Mouse (Mus musculus) heart, embryonic 16.5 days (tissue): Measurements from ENCODE around the gene Piwil1. TPM values are rescaled to one million over a fixed set of nuclear protein-coding genes. Genes with fewer than 3 reads are reported as not detected.

ENCODE experiments used
- ATAC-seq: fragments of 200-750 bp; cut with Nextera tagmentation; replicated peaks from 2 replicates; pipeline ENCODE4 v1.8.0; 2017; ENCODE audit warnings: moderate number of reproducible peaks; ENCODE audit not compliant: insufficient read depth, low FRiP score; ENCODE audit errors: extremely low read depth
- H3K27ac ChIP-seq: fragments of 300-500 bp; sonication (generic); 2 replicates; pipeline ENCODE4 v1.5.1; 2014; ENCODE audit warnings: mild to moderate bottlenecking, low read length, control low read depth, moderate library complexity
- H3K27me3 ChIP-seq: fragments of 300-500 bp; sonication (generic); 2 replicates; pipeline ENCODE4 v1.6.1; 2014; ENCODE audit warnings: low read length, mixed read lengths; ENCODE audit not compliant: control insufficient read depth, insufficient read depth
- H3K36me3 ChIP-seq: fragments of 300-500 bp; sonication (generic); 2 replicates; pipeline ENCODE4 v1.6.1; 2014; ENCODE audit not compliant: control insufficient read depth, insufficient read depth
- H3K4me1 ChIP-seq: fragments of 300-500 bp; sonication (generic); 2 replicates; pipeline ENCODE4 v1.6.1; 2014; ENCODE audit warnings: low read length, mixed read lengths; ENCODE audit not compliant: control insufficient read depth, insufficient read depth
- H3K4me2 ChIP-seq: fragments of 300-500 bp; sonication (generic); 2 replicates; pipeline ENCODE4 v1.6.1; 2014; ENCODE audit warnings: low read depth, mild to moderate bottlenecking, control low read depth, low read length
- H3K4me3 ChIP-seq: fragments of 300-500 bp; sonication (generic); 2 replicates; pipeline ENCODE4 v1.5.1; 2014; ENCODE audit warnings: mild to moderate bottlenecking, control low read depth, low read length
- H3K9ac ChIP-seq: fragments of 300-500 bp; sonication (generic); 2 replicates; pipeline ENCODE4 v1.6.1; 2014; ENCODE audit warnings: low read length, control low read depth
- H3K9me3 ChIP-seq: fragments of 300-500 bp; sonication (generic); replicated peaks from 2 replicates; pipeline ENCODE4 v1.6.1; 2016; ENCODE audit warnings: low read length; ENCODE audit not compliant: control insufficient read depth
- WGBS: fragments of 180-500 bp; shearing (Covaris S2); extraction: QIAGEN DNeasy Blood & Tissue Kit; methylation state at CpG from one replicate; pipeline ENCODE4 v1.1.7; 2014; 5-methylcytosine and 5-hydroxymethylcytosine counted together
- polyA plus RNA-seq: library from polyadenylated mRNA; unstranded; fragments of >200 nt; fragmentation: Nextera tagmentation; extraction: Ambion mirVana; gene quantifications from 2 replicates; pipeline ENCODE4 v1.2.1, GENCODE M21; 2015

Piwil1 gene
- polyA plus RNA-seq, 1 experiment from 2014 or later = not detected

GRCm38 (mm10) chr5:128746261-128746660 is 43.9 kb downstream of the Piwil1 start:
- Histone ChIP-seq H3K27ac (no peak overlapping the region), H3K27me3 (no peaks in the 10 kb centered on the region), H3K9ac (no peak overlapping the region), H3K9me3 (no peaks in the 10 kb centered on the region), H3K4me2 (no peak overlapping the region), H3K36me3 (no peaks in the 10 kb centered on the region), H3K4me1 (no peaks in the 10 kb centered on the region), H3K4me3 (no peak overlapping the region)
- no peak for ATAC-seq
- 69% methylated on average over 8 of the region's 8 CpGs for WGBS

GRCm38 (mm10) chr5:128761118-128761517 is 58.8 kb downstream of the Piwil1 start:
- no peak for ATAC-seq
- WGBS = 40% methylated on average over 8 of the region's 8 CpGs
- Histone ChIP-seq H3K4me3 (no peak overlapping the region), H3K4me1 (no peaks in the 10 kb centered on the region), H3K27ac (no peak overlapping the region), H3K9me3 (no peaks in the 10 kb centered on the region), H3K36me3 (no peaks in the 10 kb centered on the region), H3K27me3 (no peaks in the 10 kb centered on the region), H3K9ac (no peak overlapping the region), H3K4me2 (no peak overlapping the region)

GRCm38 (mm10) chr5:128769026-128769631 is 66.8 kb downstream of the Piwil1 start:
- H3K4me1 ChIP-seq = no peaks in the 10 kb centered on the region
- no peak overlapping the region for H3K9ac ChIP-seq
- no peak overlapping the region for H3K27ac ChIP-seq
- H3K4me2 ChIP-seq = no peak overlapping the region
- H3K27me3 ChIP-seq = no peaks in the 10 kb centered on the region
- no peaks in the 10 kb centered on the region for H3K9me3 ChIP-seq
- no peaks in the 10 kb centered on the region for H3K36me3 ChIP-seq
- H3K4me3 ChIP-seq = no peak overlapping the region
- 18% methylated on average over 10 of the region's 10 CpGs for WGBS
- no peak; the same call in 1 of the 2 replicates for ATAC-seq

GRCm38 (mm10) chr5:128776386-128776785 is 74.1 kb downstream of the Piwil1 start:
- WGBS = 66% methylated on average over 2 of the region's 2 CpGs
- Histone ChIP-seq H3K27ac (no peak overlapping the region), H3K4me1 (no peaks in the 10 kb centered on the region), H3K4me2 (no peak overlapping the region), H3K9ac (no peak overlapping the region), H3K9me3 (no peaks in the 10 kb centered on the region; the same call in 1 of the 2 replicates), H3K4me3 (no peak overlapping the region), H3K36me3 (no peaks in the 10 kb centered on the region), H3K27me3 (no peaks in the 10 kb centered on the region)
- ATAC-seq = no peak

- no peak for ATAC-seq
- H3K27ac ChIP-seq = no peak overlapping the region
- H3K36me3 ChIP-seq = no peaks in the 10 kb centered on the region
- no peak overlapping the region for H3K4me2 ChIP-seq
- H3K27me3 ChIP-seq = no peaks in the 10 kb centered on the region
- H3K4me1 ChIP-seq = no peaks in the 10 kb centered on the region
- H3K9me3 ChIP-seq = no peaks in the 10 kb centered on the region
- no peak overlapping the region for H3K9ac ChIP-seq
- 77% methylated on average over 22 of the region's 22 CpGs for WGBS
- H3K4me3 ChIP-seq = no peak overlapping the region
Observed at GRCm38 (mm10) chr5:128781621-128782020, 79.3 kb downstream of the Piwil1 start.

- Histone ChIP-seq H3K4me3 (no peak overlapping the region), H3K4me1 (no peaks in the 10 kb centered on the region), H3K9ac (no peak overlapping the region), H3K27me3 (no peaks in the 10 kb centered on the region), H3K27ac (no peak overlapping the region), H3K36me3 (no peaks in the 10 kb centered on the region), H3K9me3 (0 out of 2 replicates have a peak, but pooled peaks cover 1% of the 10 kb centered on the region), H3K4me2 (no peak overlapping the region)
- WGBS = 86% methylated on average over 5 of the region's 5 CpGs
- ATAC-seq = no peak
Observed at GRCm38 (mm10) chr5:128800592-128800991, 98.3 kb downstream of the Piwil1 start.

Other genes with a start within 250 kb of the Piwil1 start
- 0.22 and 0.25 TPM in 2 replicates for gene Fzd10, start 101.7 kb upstream of the Piwil1 start, polyA plus RNA-seq